Mouse (Mus musculus) E14TG2a.4 (cell line): ENCODE data around the gene Eif3g.

Experiments
- CTCF ChIP-seq: conservative IDR thresholded peaks from 2 replicates; pipeline ENCODE4 v1.5.1; 2014; ENCODE audit warnings: low read length
- POU5F1 ChIP-seq: IDR thresholded peaks from 2 replicates; pipeline ENCODE4 v1.6.1; 2014; ENCODE audit warnings: low read length, borderline replicate concordance

DNA sequence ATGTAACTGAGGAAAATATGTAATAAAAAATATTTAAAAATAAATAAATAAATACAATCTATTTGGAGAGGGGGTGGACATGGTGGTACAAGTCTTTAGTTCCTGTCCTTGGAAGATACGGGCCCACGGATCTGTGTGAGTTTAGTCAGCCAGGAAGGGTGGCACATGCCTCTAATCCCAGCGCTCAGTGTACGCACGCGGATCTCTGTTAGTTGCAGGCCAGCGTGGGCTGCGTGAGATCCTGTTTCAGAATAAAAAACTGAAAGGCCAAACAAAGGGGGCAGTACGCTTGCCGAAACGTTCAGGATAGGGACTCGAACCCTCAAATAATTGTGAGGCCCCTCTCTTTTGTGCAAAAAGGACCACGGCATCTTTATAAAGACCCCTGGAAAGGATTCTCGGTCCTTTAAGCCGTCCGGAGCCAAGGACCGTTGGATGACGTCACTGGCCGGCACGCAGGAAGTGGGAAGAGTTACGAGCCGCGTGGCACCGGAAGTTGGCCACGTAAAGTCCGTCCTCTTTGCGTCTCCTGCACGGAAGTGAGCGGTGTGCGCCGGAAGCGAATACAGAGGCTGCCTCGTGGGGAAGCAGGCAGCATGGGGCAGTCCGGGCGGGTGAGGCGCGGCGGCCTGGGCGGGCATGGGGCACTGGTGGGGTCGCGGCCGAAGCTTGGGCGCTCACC is 10.6 kb downstream of the Eif3g start, which contains the start of gene Ppan:
- TF ChIP-seq CTCF (no peak), POU5F1 (no peak)
